Mouse (Mus musculus): ENCODE results near the gene Zbtb49.

DNA sequence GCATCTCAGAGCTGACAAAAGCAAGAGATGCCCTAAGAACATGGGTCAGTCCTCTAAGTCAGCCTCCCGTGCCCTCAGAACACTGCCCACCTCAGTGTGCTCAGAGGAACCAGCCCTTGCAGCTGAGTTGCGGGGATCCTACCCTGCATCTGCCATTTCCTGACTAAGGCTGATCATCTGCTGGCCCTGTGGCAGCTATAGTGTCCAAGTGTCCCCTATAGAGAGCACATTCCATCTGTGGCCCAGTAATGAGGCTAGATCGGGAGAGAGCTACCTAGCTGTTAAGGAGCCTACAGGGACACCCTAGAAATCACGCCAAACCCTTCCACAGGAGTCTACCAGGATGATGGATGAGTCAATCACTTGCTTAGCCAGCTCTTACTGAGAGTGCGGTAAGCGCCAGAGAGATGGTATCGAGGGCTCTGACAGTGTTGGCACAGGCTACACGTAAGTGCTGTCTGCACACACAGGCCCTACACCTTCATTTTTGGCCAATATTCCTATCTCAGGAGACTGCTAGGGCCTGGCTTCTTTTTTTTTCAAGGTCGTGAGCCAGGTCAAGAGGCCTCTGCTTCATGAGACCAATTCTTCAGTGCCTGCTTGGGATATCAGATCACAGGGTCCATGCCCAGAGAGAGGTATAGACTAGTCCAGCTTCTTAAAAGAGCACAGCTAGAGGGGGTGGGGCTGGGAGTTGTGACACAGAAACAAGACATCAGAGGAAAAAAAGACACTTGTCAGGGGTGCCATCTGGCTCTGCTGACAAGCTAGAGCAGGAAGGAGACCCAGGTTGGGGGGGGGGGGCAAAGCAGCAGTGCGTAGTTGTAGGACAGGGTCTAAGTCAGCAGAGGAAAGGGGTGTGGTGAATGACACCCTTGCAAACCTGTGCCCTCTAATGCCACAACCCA, 67.8 kb downstream of the Zbtb49 start:
- TF ChIP-seq CTCF (IDR thresholded peaks at IDR 0.05) = no peak
- TF ChIP-seq EP300 (IDR thresholded peaks at IDR 0.05) = no peak

Data from lung, postnatal 0 days (tissue).